Mouse (Mus musculus): ENCODE measurements at regions not wholly inside any gene's neighbourhood (a gene's known extent, or its start where the extent isn't known, plus 50 kb on each side); places are given as distances from the start of the nearest gene placed in this dataset.

- TF ChIP-seq CTCF (IDR thresholded peaks at IDR 0.05; ENCODE audit: control insufficient read depth, insufficient read depth, insufficient replicate concordance, low read depth, low read length) (no peak), POLR2A (IDR thresholded peaks at IDR 0.05; ENCODE audit: control insufficient read depth, low read depth, low read length) (no peak)
These were observed 90.6 kb upstream of the Ppp1r12a start for GRCm38 (mm10) chr10:108071424-108071823.
